Mouse (Mus musculus) forebrain, postnatal 0 days (tissue): ENCODE data around the gene Catsperg1. TPM values are rescaled to one million over a fixed set of nuclear protein-coding genes. Genes with fewer than 3 reads are reported as not detected.
"Not testable (repeated sequence)": the region's sequence is repeated elsewhere in the genome, so short reads cannot be mapped to it uniquely, and the experiment has no call there.

Experiments used
- ATAC-seq: fragments of 200-750 bp; cut with Nextera tagmentation; 2 replicates; pipeline ENCODE4 v1.8.0; 2017; ENCODE audit warnings: mild to moderate bottlenecking, moderate library complexity
- DNase-seq: peaks from one replicate; pipeline ENCODE4 v3.0.0-alpha.2; 2015
- H3K27ac ChIP-seq: fragments of 300-500 bp; sonication (generic); 2 replicates; pipeline ENCODE4 v1.5.1; 2014; ENCODE audit warnings: low read depth, mild to moderate bottlenecking, antibody characterized with exemption, low read length, moderate library complexity, mixed read lengths
- H3K27me3 ChIP-seq: fragments of 300-500 bp; sonication (generic); 2 replicates; pipeline ENCODE4 v1.6.1; 2014; ENCODE audit warnings: mild to moderate bottlenecking, low read length, mixed read lengths; ENCODE audit not compliant: insufficient read depth
- H3K36me3 ChIP-seq: fragments of 300-500 bp; sonication (generic); 2 replicates; pipeline ENCODE4 v1.6.1; 2014; ENCODE audit warnings: mild to moderate bottlenecking, moderate library complexity; ENCODE audit not compliant: insufficient read depth
- H3K4me1 ChIP-seq: fragments of 300-500 bp; sonication (generic); 2 replicates; pipeline ENCODE4 v1.6.1; 2014; ENCODE audit warnings: antibody characterized with exemption; ENCODE audit not compliant: insufficient read depth
- H3K4me2 ChIP-seq: fragments of 300-500 bp; sonication (generic); 2 replicates; pipeline ENCODE4 v1.6.1; 2014; ENCODE audit warnings: low read depth, mild to moderate bottlenecking, moderate library complexity
- H3K4me3 ChIP-seq: fragments of 300-500 bp; sonication (generic); 2 replicates; pipeline ENCODE4 v1.5.1; 2014; ENCODE audit warnings: low read depth, low read length, mixed read lengths
- H3K9ac ChIP-seq: fragments of 300-500 bp; sonication (generic); 2 replicates; pipeline ENCODE4 v1.6.1; 2014; ENCODE audit warnings: mild to moderate bottlenecking
- H3K9me3 ChIP-seq: fragments of 300-500 bp; sonication (generic); 2 replicates; pipeline ENCODE4 v1.6.1; 2016; ENCODE audit warnings: low read length
- CTCF ChIP-seq: sonication (generic); IDR thresholded peaks from 2 replicates; pipeline ENCODE4 v1.5.1; 2016; ENCODE audit warnings: antibody characterized with exemption, control low read depth, low read depth
- WGBS: fragments of 180-500 bp; shearing (Covaris S2); extraction: QIAGEN DNeasy Blood & Tissue Kit; methylation state at CpG from one replicate; pipeline ENCODE4 v1.1.7; 2014; 5-methylcytosine and 5-hydroxymethylcytosine counted together
- polyA plus RNA-seq: library from polyadenylated mRNA; unstranded; fragments of >200 nt; fragmentation: Nextera tagmentation; extraction: Ambion mirVana; gene quantifications from 2 replicates; pipeline ENCODE4 v1.2.1, GENCODE M21; 2015
- total RNA-seq: library from RNA; depleted of rRNA; stranded (reverse); fragments of >200 nt; gene quantifications from 2 replicates; pipeline ENCODE4 v1.2.3, GENCODE M21; 2014

The Catsperg1 gene
- total and polyA plus RNA-seq, 2 experiments from 2014 or later: 2.3 to 3.5 TPM

GRCm38 (mm10) chr7:29148771-29149170, 65.1 kb downstream of the Catsperg1 start:
- H3K4me1 ChIP-seq: no peaks in the 10 kb centered on the region
- no peaks in the 10 kb centered on the region; the same call in 1 of the 2 replicates for H3K36me3 ChIP-seq
- H3K9me3 ChIP-seq: no peaks in the 10 kb centered on the region
- WGBS: 91% methylated on average over 15 of the region's 15 CpGs
- H3K9ac ChIP-seq: no peak overlapping the region
- no peak overlapping the region for H3K4me2 ChIP-seq
- DNase-seq (no peak), ATAC-seq (no peak)
- H3K27me3 ChIP-seq: no peaks in the 10 kb centered on the region
- no peak for TF ChIP-seq CTCF
- H3K4me3 ChIP-seq: no peak overlapping the region
- no peak overlapping the region for H3K27ac ChIP-seq

- no peak overlapping the region for H3K27ac ChIP-seq
Measured at GRCm38 (mm10) chr7:29146625-29147367, 67.0 kb downstream of the Catsperg1 start.

GRCm38 (mm10) chr7:29144006-29144405, 69.8 kb downstream of the Catsperg1 start:
- Histone ChIP-seq H3K27me3 (no peaks in the 10 kb centered on the region), H3K4me3 (no peak overlapping the region), H3K36me3 (no peaks in the 10 kb centered on the region), H3K9me3 (no peaks in the 10 kb centered on the region), H3K4me1 (no peaks in the 10 kb centered on the region), H3K4me2 (no peak overlapping the region), H3K27ac (no peak overlapping the region), H3K9ac (no peak overlapping the region)
- WGBS: 92% methylated on average over 4 of the region's 4 CpGs
- DNase-seq (no peak), ATAC-seq (no peak)
- TF ChIP-seq CTCF: no peak

More at GRCm38 (mm10) chr7:29146625-29147367, 67.0 kb downstream of the Catsperg1 start:
- TF ChIP-seq CTCF: no peak
- DNase-seq (no peak), ATAC-seq (no peak)
- no peaks in the 10 kb centered on the region for H3K4me1 ChIP-seq
- H3K9me3 ChIP-seq: no peaks in the 10 kb centered on the region
- H3K36me3 ChIP-seq: no peaks in the 10 kb centered on the region
- no peak overlapping the region for H3K4me2 ChIP-seq
- no peaks in the 10 kb centered on the region for H3K27me3 ChIP-seq
- no peak overlapping the region for H3K9ac ChIP-seq
- no peak overlapping the region for H3K4me3 ChIP-seq
- WGBS: 87% methylated on average over 7 of the region's 7 CpGs

GRCm38 (mm10) chr7:29141416-29141815, 72.4 kb downstream of the Catsperg1 start:
- Histone ChIP-seq H3K27me3 (no peaks in the 10 kb centered on the region), H3K4me3 (no peak overlapping the region), H3K27ac (no peak overlapping the region), H3K36me3 (no peaks in the 10 kb centered on the region), H3K9ac (no peak overlapping the region), H3K4me2 (no peak overlapping the region), H3K4me1 (no peaks in the 10 kb centered on the region), H3K9me3 (no peaks in the 10 kb centered on the region)
- ATAC-seq: no peak
- no peak for TF ChIP-seq CTCF
- no peak for DNase-seq
- 83% methylated on average over 8 of the region's 8 CpGs for WGBS

- H3K27me3 ChIP-seq, H3K9me3 ChIP-seq, H3K4me2 ChIP-seq, ATAC-seq, H3K4me3 ChIP-seq, H3K9ac ChIP-seq, H3K27ac ChIP-seq, H3K4me1 ChIP-seq, H3K36me3 ChIP-seq, DNase-seq: not testable (repeated sequence)
- 86% methylated on average over 3 of the region's 4 CpGs for WGBS
Measured at GRCm38 (mm10) chr7:29139237-29139636, 74.6 kb downstream of the Catsperg1 start.

GRCm38 (mm10) chr7:29137429-29137828, 76.4 kb downstream of the Catsperg1 start:
- Histone ChIP-seq H3K9me3 (no peaks in the 10 kb centered on the region), H3K4me3 (no peak overlapping the region), H3K27ac (no peak overlapping the region), H3K9ac (no peak overlapping the region), H3K36me3 (no peaks in the 10 kb centered on the region), H3K27me3 (no peaks in the 10 kb centered on the region; the same call in 1 of the 2 replicates), H3K4me1 (no peaks in the 10 kb centered on the region), H3K4me2 (no peak overlapping the region)
- WGBS: 50% methylated on average over 16 of the region's 16 CpGs
- ATAC-seq (no peak), DNase-seq (no peak)
- no peak for TF ChIP-seq CTCF

- H3K9ac ChIP-seq: no peak within 1 kb of the TSS
- H3K4me3 ChIP-seq: peak within 1 kb of the TSS; percentile 24
- DNase-seq (no peak), ATAC-seq (peak; percentile 60; the same call in 1 of the 2 replicates)
- H3K4me2 ChIP-seq: peak within 1 kb of the TSS; percentile 46
- no peaks in the 10 kb centered on the region; the same call in 1 of the 2 replicates for H3K27me3 ChIP-seq
- H3K4me1 ChIP-seq: no peaks in the 10 kb centered on the region
- H3K27ac ChIP-seq: no peak within 1 kb of the TSS
- WGBS: 3% methylated on average over 16 of the region's 20 CpGs
- no peak for TF ChIP-seq CTCF
- H3K9me3 ChIP-seq: no peaks in the 10 kb centered on the region
- H3K36me3 ChIP-seq: no peaks in the 10 kb centered on the region
Measured at GRCm38 (mm10) chr7:29134693-29135386, 79.0 kb downstream of the Catsperg1 start, which contains the start of gene Rasgrp4. Gene Rasgrp4 (plus strand): TSS chr7:29134851.
